Mouse (Mus musculus) limb, embryonic 14.5 days (tissue): ENCODE data around the gene Cd276. TPM values are rescaled to one million over a fixed set of nuclear protein-coding genes. Genes with fewer than 3 reads are reported as not detected.

Experiments used
- ATAC-seq: fragments of 200-750 bp; cut with Nextera tagmentation; 2 replicates; pipeline ENCODE4 v1.8.0; 2017; ENCODE audit warnings: low read depth, moderate number of reproducible peaks, moderate TSS enrichment; ENCODE audit not compliant: low FRiP score
- DNase-seq: peaks from one replicate; pipeline ENCODE4 v3.0.0-alpha.2; 2015; ENCODE audit warnings: low spot score
- H3K27ac ChIP-seq: fragments of 300-500 bp; sonication (generic); replicated peaks from 2 replicates; pipeline ENCODE4 v1.5.1; 2014; ENCODE audit warnings: low read depth, mild to moderate bottlenecking, low read length, moderate library complexity, mixed read lengths
- H3K27me3 ChIP-seq: fragments of 300-500 bp; sonication (generic); 2 replicates; pipeline ENCODE4 v1.6.1; 2014; ENCODE audit warnings: low read length, mixed read lengths; ENCODE audit not compliant: control insufficient read depth, insufficient read depth
- H3K36me3 ChIP-seq: fragments of 300-500 bp; sonication (generic); 2 replicates; pipeline ENCODE4 v1.6.1; 2014; ENCODE audit warnings: mild to moderate bottlenecking, low read length, moderate library complexity, mixed read lengths; ENCODE audit not compliant: control insufficient read depth, insufficient read depth
- H3K4me1 ChIP-seq: fragments of 300-500 bp; sonication (generic); 2 replicates; pipeline ENCODE4 v1.6.1; 2014; ENCODE audit warnings: antibody characterized with exemption, low read length, mixed read lengths; ENCODE audit not compliant: control insufficient read depth, insufficient read depth
- H3K4me2 ChIP-seq: fragments of 300-500 bp; sonication (generic); replicated peaks from 2 replicates; pipeline ENCODE4 v1.6.1; 2014; ENCODE audit warnings: low read depth, mild to moderate bottlenecking, low read length, moderate library complexity; ENCODE audit not compliant: severe bottlenecking
- H3K4me3 ChIP-seq: fragments of 300-500 bp; sonication (generic); replicated peaks from 2 replicates; pipeline ENCODE4 v1.5.1; 2014; ENCODE audit warnings: low read length
- H3K9ac ChIP-seq: fragments of 300-500 bp; sonication (generic); 2 replicates; pipeline ENCODE4 v1.6.1; 2014; ENCODE audit warnings: mild to moderate bottlenecking, low read depth, low read length, moderate library complexity; ENCODE audit not compliant: severe bottlenecking
- H3K9me3 ChIP-seq: fragments of 300-500 bp; sonication (generic); 2 replicates; pipeline ENCODE4 v1.6.1; 2016; ENCODE audit warnings: low read length; ENCODE audit not compliant: control insufficient read depth
- POLR2A ChIP-seq: fragments of 200-500 bp; IDR thresholded peaks from 2 replicates; pipeline ENCODE4 v1.8.0; 2012; ENCODE audit warnings: inconsistent platforms, mild to moderate bottlenecking, moderate library complexity, borderline replicate concordance; ENCODE audit not compliant: insufficient read depth, insufficient read length; ENCODE audit errors: extremely low read depth
- WGBS: fragments of 180-500 bp; shearing (Covaris S2); extraction: QIAGEN DNeasy Blood & Tissue Kit; methylation state at CpG from one replicate; pipeline ENCODE4 v1.1.7; 2014; 5-methylcytosine and 5-hydroxymethylcytosine counted together
- polyA plus RNA-seq, 2 experiments: library from polyadenylated mRNA; depleted of rRNA in 1 of 2; stranded (reverse) in 1 of 2; unstranded in 1 of 2; fragments of >200 nt; fragmentation: Nextera tagmentation in 1 of 2; extraction: Ambion mirVana in 1 of 2; gene quantifications; 2 replicates each; pipeline versions ENCODE4 v1.2.1 to v1.2.3; 2012 to 2014

Cd276 gene
- polyA plus RNA-seq, 2 experiments: 64.8 to 64.9 TPM

- Histone ChIP-seq H3K9me3 (no peaks in the 10 kb centered on the region), H3K9ac (no peak overlapping the region), H3K4me3 (no peak overlapping the region), H3K27ac (no peak overlapping the region), H3K36me3 (no peaks in the 10 kb centered on the region), H3K4me1 (peaks cover 23% of the 10 kb centered on the region), H3K27me3 (no peaks in the 10 kb centered on the region), H3K4me2 (no peak overlapping the region)
- ATAC-seq: no peak
- no peak for DNase-seq
- 70% methylated on average over 3 of the region's 3 CpGs for WGBS
- no peak for TF ChIP-seq POLR2A
These were observed 5.5 kb downstream of the Cd276 start for GRCm38 (mm10) chr9:58549694-58550093.

DNA sequence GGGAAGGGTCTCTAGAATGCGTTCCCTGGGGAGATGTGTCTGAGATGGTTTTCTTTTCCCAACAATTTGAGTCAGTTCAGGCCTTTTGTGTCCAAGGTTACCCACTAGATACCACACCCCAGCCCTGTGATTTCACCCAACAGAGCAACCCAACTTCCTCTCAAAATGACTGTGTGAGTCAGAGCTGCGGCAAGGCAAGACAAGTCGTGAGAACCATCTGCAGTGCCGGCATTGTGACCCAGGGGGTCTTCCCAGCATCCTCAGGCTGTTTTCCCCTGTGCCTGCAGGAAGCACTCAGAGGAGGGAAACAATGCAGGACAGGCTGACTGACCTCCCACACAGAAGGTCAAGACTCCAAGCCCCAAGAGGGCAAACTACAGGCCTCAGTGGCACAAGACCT lies 6.3 kb downstream of the Cd276 start:
- WGBS: 61% methylated on average over 4 of the region's 4 CpGs
- no peak overlapping the region for H3K4me3 ChIP-seq
- H3K27me3 ChIP-seq: no peaks in the 10 kb centered on the region
- H3K4me2 ChIP-seq: no peak overlapping the region
- no peak overlapping the region for H3K9ac ChIP-seq
- no peaks in the 10 kb centered on the region for H3K9me3 ChIP-seq
- H3K27ac ChIP-seq: no peak overlapping the region
- TF ChIP-seq POLR2A: no peak
- DNase-seq: no peak
- no peaks in the 10 kb centered on the region for H3K36me3 ChIP-seq
- peaks cover 21% of the 10 kb centered on the region for H3K4me1 ChIP-seq
- no peak for ATAC-seq

DNA sequence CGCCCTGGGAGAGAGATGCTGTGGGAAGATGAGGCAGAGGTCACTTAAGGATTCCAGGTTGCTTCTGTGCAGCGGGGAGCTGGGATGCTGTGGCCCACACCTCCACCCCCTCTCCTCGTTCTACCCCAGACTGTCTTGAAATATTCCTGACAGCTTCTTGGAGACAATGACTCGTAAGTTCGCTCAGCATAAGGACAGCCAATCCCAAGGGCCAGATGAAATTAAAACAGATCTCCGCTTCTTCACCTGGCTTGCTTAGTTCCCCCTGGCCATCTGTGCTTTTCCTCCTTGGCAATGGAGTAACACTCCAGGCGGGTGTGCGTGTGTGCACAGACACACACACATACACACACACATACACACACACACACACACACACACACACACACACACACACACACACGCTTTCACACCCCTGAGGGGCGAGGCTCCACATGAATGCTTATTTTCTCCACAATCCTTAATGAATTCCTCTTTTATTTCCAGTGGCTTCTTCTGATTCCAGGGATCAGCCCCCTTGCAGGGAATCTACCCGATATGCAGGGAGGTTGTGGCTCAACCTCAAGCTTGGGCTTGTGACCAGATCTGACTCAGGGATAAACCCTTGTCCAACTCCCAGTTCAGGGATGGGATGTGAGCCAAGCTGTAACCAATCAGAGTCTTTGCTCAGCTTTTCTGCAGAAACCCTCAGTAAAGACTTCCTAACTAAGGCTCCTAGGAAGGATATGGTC lies 8.4 kb downstream of the Cd276 start:
- Histone ChIP-seq H3K27ac (0 out of 2 replicates have a peak overlapping the region, but pooled peaks have one; percentile 13), H3K9ac (no peak overlapping the region), H3K4me1 (peaks cover 13% of the 10 kb centered on the region), H3K36me3 (no peaks in the 10 kb centered on the region), H3K4me3 (no peak overlapping the region), H3K27me3 (no peaks in the 10 kb centered on the region), H3K9me3 (no peaks in the 10 kb centered on the region), H3K4me2 (no peak overlapping the region)
- ATAC-seq (peak; percentile 20; the same call in 1 of the 2 replicates), DNase-seq (peak; percentile 59)
- no peak for TF ChIP-seq POLR2A
- 77% methylated on average over 11 of the region's 11 CpGs for WGBS

DNA sequence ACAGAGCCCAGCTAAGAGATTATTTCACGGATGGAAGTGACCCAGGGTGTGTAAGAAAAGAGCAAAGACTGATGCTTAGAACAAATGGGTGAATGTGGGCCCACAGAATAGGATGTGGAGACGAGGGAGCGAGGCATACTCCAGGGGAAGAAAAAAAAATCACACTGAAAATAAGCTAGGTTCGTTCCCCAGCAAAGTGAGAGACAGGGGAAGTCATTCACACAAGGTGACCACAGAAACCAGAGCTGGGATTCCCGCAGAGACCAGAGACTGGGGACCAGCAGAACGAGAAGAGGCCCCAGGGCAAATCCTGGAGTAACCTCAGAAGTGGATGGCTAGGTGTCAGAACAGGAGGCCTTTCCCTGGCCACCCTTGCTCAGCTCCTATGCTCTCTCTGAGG lies 9.8 kb downstream of the Cd276 start:
- Histone ChIP-seq H3K27ac (no peak overlapping the region), H3K36me3 (peaks cover 2% of the 10 kb centered on the region; the same call in 1 of the 2 replicates), H3K27me3 (no peaks in the 10 kb centered on the region), H3K4me3 (no peak overlapping the region), H3K9ac (no peak overlapping the region), H3K4me1 (peaks cover 20% of the 10 kb centered on the region), H3K9me3 (no peaks in the 10 kb centered on the region), H3K4me2 (no peak overlapping the region)
- WGBS: 58% methylated on average over 6 of the region's 6 CpGs
- no peak for DNase-seq
- TF ChIP-seq POLR2A: no peak
- ATAC-seq: no peak

- no peaks in the 10 kb centered on the region for H3K9me3 ChIP-seq
- peaks cover 20% of the 10 kb centered on the region for H3K4me1 ChIP-seq
- WGBS: 73% methylated on average over 4 of the region's 4 CpGs
- H3K36me3 ChIP-seq: peaks cover 7% of the 10 kb centered on the region
- TF ChIP-seq POLR2A: no peak
- ATAC-seq (no peak), DNase-seq (no peak)
- H3K9ac ChIP-seq: no peak overlapping the region
- no peak overlapping the region for H3K4me3 ChIP-seq
- no peak overlapping the region for H3K4me2 ChIP-seq
- H3K27ac ChIP-seq: no peak overlapping the region
- H3K27me3 ChIP-seq: no peaks in the 10 kb centered on the region
These were observed 10.3 kb downstream of the Cd276 start for GRCm38 (mm10) chr9:58544879-58545324.
